Mouse (Mus musculus): ENCODE data around the gene Dync1h1. TPM values are rescaled to one million over a fixed set of nuclear protein-coding genes. Genes with fewer than 3 reads are reported as not detected.
"Not testable (repeated sequence)": the region's sequence is repeated elsewhere in the genome, so short reads cannot be mapped to it uniquely, and the experiment has no call there.

Dync1h1 gene
- total RNA-seq, 2 experiments from 2014 or later, result 323 to 329 TPM

- intact Hi-C loops (cut with DNase I), result no loop called here
- peak; percentile 42 to 59 for DNase-seq (ENCODE audit: low spot score in 2 of 2)
Observed at GRCm38 (mm10) chr12:110687894-110688734, 86.9 kb downstream of the Dync1h1 start.

DNA sequence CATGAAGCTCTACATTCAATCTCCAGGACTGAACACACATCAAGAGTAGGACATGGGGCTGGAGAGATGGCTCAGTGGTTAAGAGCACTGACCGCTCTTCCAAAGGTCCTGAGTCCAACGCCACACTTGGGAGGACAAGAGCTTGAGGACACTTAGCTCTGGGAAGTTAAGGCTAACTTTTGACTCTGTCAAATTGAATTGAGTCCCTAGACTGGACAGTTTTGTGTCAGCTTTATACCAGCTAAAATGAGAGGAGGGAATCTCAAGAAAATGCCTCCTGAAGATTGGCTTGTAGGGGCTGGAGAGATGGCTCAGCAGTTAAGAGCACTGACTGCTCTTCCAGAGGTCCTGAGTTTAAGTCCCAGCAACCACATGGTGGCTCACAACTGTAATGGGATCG is 87.7 kb downstream of the Dync1h1 start:
- DNase-seq (ENCODE audit: low spot score in 2 of 2); intact Hi-C loops (cut with DNase I): not testable (repeated sequence)

DNA sequence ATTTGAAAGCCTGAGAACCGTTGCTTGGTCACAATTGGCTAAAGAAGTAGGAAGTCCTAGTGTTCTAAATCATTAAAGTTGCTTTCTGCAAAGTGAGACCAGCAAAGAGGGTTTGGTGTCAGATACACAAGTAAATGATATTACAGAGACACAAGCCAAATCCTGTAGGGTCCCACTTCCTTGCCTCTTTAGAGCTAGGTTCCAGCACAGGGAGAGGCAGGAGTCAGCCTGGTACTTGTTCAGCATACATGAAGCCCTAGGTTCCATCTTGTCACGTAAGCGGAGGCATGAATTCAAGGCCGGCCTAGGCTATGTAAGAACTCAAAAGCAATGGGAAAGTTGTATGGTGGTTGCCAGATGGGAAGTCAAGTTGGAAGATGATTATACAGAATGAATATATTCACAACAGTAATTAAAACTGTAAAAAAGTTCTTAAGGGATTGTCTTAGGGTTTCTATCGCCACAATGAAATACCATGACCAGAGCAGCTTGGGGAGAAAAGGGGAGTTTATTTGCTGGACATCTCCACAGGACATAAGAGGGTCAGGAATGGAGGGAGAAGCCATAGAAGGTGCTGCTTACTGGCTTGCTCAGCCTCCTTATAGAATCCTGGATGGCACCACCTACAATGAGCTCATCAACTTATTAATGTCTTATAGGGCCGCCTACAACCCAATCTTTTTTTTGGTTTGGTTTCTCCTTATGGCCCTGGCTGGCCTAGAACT is 88.8 kb downstream of the Dync1h1 start:
- no peak for DNase-seq (ENCODE audit: low spot score in 2 of 2)
- intact Hi-C loops (cut with DNase I), result no loop called here

DNA sequence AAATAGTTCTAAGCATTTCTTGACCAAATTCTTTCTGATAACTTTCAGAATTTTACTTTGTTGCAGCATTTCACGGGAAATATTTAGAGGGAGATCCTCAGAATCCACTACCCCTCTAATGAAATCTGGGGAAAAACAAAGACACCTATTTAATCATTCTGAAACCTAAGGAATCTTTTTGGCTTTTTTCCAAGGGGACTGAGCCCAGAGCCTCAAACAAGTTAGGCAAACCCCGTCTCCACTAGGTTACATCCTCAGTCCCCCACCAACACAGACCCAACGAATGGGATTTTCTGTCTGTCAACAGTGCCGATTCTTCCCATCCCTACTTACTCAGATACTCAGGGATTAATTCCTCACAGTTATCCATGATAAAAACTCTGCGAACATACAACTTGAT is 92.1 kb downstream of the Dync1h1 start:
- intact Hi-C loops (cut with DNase I), result not testable (repeated sequence)

DNA sequence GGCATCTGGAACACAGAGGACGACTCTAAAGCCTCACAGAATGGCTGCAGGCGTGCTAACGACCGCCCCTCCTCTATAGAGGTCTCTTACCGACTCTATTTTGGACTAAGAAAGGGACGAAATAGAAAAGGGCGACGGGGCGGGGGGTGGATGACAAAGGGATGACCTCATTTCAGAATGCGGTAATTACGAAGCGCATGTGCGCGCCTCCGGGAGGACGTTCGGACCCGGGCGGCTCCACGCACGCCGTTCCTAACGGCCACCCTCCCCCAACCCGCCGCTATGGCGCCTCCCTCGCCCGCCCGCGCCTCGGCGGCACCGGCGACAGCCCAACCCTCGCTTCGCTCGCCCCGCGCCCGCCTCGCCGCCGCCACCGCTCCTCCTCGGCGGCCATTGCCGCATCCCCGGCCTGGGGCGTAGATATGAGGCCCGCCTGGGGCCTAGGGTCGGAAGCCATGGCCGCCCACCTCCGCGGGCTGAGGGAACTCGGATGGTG is 94.5 kb downstream of the Dync1h1 start:
- peak; percentile 73 to 82 for DNase-seq (ENCODE audit: low spot score in 2 of 2)
- intact Hi-C loops (cut with DNase I), result loop anchor here (2.0 to 5.0 kb wide), 2 partner anchors 95 to 147 kb away; partner anchors contain the start of genes Dync1h1 and Mok

More for the DNA sequence above, 92.1 kb downstream of the Dync1h1 start:
- not testable (repeated sequence) for DNase-seq (ENCODE audit: low spot score in 2 of 2)

- intact Hi-C loops (cut with DNase I), result loop anchor here (2.0 to 5.0 kb wide), 2 partner anchors 96 to 146 kb away; partner anchors contain the start of genes Dync1h1 and Mok
- peak; percentile 97 to 99 for DNase-seq (ENCODE audit: low spot score in 2 of 2)
Observed at GRCm38 (mm10) chr12:110696173-110696974, 95.1 kb downstream of the Dync1h1 start.

DNA sequence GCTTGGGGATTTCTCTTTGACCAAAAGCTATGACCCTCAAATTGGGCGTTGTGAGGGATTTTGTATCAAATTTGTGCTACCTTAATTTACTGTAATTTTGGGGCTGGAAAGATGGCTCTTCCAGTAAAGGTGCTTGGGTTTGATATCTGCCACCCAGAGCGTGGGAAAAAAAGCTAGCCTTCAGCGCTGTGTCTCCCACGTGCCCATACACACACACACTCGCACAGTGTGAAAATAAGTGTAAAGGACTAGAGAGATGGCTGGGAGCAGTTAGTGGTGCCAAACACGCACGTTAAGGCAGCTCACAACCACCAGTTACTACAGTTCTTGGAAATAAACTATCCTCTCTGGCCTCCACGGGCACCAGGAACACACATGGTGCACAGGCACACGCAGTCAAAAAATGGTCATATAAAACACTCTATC is 95.7 kb downstream of the Dync1h1 start:
- DNase-seq (ENCODE audit: low spot score in 2 of 2), result no peak
- intact Hi-C loops (cut with DNase I), result loop anchor here (2.0 to 5.0 kb wide), 2 partner anchors 96 to 145 kb away; partner anchors contain the start of genes Dync1h1 and Mok

DNA sequence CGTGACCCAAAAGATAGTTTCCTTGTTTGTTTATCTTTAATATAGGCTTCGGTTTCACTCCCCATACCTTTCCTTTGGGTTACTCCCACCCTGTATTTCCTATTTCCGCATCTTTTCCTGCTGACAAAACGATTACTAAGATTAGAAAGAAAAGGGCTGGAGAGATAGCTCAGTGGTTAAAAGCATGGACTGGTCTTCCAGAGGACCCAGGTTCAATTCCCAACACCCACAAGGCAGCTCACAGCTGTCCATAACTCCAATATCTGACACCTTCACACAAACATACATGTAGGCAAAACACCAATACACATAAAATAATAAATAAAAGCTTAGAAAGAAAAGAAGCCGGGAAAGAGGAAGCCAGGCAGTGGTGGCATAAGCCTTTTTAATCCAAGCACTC is 96.2 kb downstream of the Dync1h1 start:
- DNase-seq (ENCODE audit: low spot score in 2 of 2), result no peak
- intact Hi-C loops (cut with DNase I), result loop anchor here (2.0 to 5.0 kb wide), 2 partner anchors 97 to 145 kb away; partner anchors contain the start of genes Dync1h1 and Mok

GRCm38 (mm10) chr12:110698080-110698479 is 96.8 kb downstream of the Dync1h1 start:
- intact Hi-C loops (cut with DNase I), result loop anchor here (5.0 kb wide), 1 partner anchor 144 kb away; the partner anchor contains the start of gene Mok
- DNase-seq (ENCODE audit: low spot score in 2 of 2), result no peak

- DNase-seq (ENCODE audit: low spot score in 2 of 2), result no peak
- intact Hi-C loops (cut with DNase I), result loop anchor here (5.0 kb wide), 1 partner anchor 144 kb away; the partner anchor contains the start of gene Mok
Observed at GRCm38 (mm10) chr12:110698523-110699170, 97.4 kb downstream of the Dync1h1 start.

- intact Hi-C loops (cut with DNase I), result loop anchor here (5.0 kb wide), 1 partner anchor 143 kb away; the partner anchor contains the start of gene Mok
- no peak for DNase-seq (ENCODE audit: low spot score in 2 of 2)
Observed at GRCm38 (mm10) chr12:110699171-110699547, 97.9 kb downstream of the Dync1h1 start.

GRCm38 (mm10) chr12:110700730-110701129 is 99.5 kb downstream of the Dync1h1 start:
- intact Hi-C loops (cut with DNase I), result no loop called here

GRCm38 (mm10) chr12:110701363-110701762 is 100.1 kb downstream of the Dync1h1 start:
- DNase-seq (ENCODE audit: low spot score in 2 of 2); intact Hi-C loops (cut with DNase I): not testable (repeated sequence)

More at GRCm38 (mm10) chr12:110700730-110701129, 99.5 kb downstream of the Dync1h1 start:
- DNase-seq (ENCODE audit: low spot score in 2 of 2), result no peak

GRCm38 (mm10) chr12:110702556-110702955 is 101.3 kb downstream of the Dync1h1 start, which contains the start of gene Hsp90aa1:
Gene Hsp90aa1 (minus strand): TSS chr12:110702728.
- intact Hi-C loops (cut with DNase I), result loop anchor here (2.0 kb wide), 2 partner anchors 104 to 284 kb away; no protein-coding TSS in a partner anchor
- no peak for DNase-seq (ENCODE audit: low spot score in 2 of 2)

- peak; percentile 71 to 81 for DNase-seq (ENCODE audit: low spot score in 2 of 2)
- intact Hi-C loops (cut with DNase I), result loop anchor here (2.0 kb wide), 2 partner anchors 104 to 284 kb away; no protein-coding TSS in a partner anchor
Observed at GRCm38 (mm10) chr12:110703008-110703471, 101.8 kb downstream of the Dync1h1 start.

DNA sequence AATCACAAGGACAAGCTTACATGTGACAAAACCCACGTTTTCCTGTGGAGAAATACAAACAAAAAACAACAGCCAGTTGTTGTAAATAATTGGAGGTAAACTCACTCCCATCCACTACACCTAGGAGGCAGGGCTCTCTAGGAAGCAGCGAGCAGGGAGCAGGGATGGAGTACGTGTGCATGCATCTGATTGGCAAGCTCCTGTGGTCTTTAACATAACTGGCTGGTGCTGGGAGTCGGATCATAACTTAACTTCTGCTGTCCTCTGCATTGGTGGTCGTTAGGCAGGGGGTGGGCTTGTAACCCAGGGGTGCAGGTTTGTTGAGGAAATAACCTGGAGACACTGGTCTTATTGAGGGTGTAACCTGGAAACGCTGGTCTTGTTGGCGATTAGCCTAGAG is 102.4 kb downstream of the Dync1h1 start:
- DNase-seq (ENCODE audit: low spot score in 2 of 2), result no peak

DNA sequence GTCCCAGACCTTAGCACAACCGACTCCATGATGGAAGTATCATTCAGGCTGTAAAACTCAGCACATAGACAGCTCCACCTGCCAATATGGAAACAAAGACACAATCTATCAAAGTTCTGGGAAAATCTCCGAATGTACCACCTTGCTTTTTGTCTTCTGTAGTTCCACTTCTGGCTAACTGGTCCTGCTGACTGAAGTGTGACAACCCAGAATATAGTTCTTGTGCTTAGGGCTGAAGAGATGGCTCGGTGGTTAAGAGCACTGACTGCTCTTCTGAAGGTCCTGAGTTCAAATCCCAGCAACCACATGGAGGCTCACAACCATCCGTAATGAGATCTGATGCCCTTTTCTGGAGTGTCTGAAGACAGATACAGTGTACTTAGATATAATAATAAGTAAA is 104.2 kb downstream of the Dync1h1 start:
- DNase-seq (ENCODE audit: low spot score in 2 of 2); intact Hi-C loops (cut with DNase I): not testable (repeated sequence)

More for the DNA sequence above, 102.4 kb downstream of the Dync1h1 start:
- intact Hi-C loops (cut with DNase I), result loop anchor here (2.0 kb wide), 2 partner anchors 105 to 285 kb away; no protein-coding TSS in a partner anchor
